Mouse (Mus musculus) intestine, embryonic 16.5 days (tissue): ENCODE measurements around the gene Gapvd1. TPM values are rescaled to one million over a fixed set of nuclear protein-coding genes. Genes with fewer than 3 reads are reported as not detected.

ENCODE experiments used
- ATAC-seq: fragments of 200-750 bp; cut with Nextera tagmentation; 2 replicates; pipeline ENCODE4 v1.8.0; 2017; ENCODE audit warnings: moderate TSS enrichment, moderate library complexity
- H3K27ac ChIP-seq: fragments of 300-500 bp; sonication (generic); 2 replicates; pipeline ENCODE4 v1.5.1; 2014; ENCODE audit warnings: mild to moderate bottlenecking, low read length
- H3K27me3 ChIP-seq: fragments of 300-500 bp; sonication (generic); replicated peaks from 2 replicates; pipeline ENCODE4 v1.6.1; 2014; ENCODE audit warnings: low read length, control low read depth, mixed read lengths; ENCODE audit not compliant: control insufficient read depth, insufficient read depth
- H3K36me3 ChIP-seq: fragments of 300-500 bp; sonication (generic); 2 replicates; pipeline ENCODE4 v1.6.1; 2014; ENCODE audit warnings: low read length, control low read depth; ENCODE audit not compliant: control insufficient read depth, insufficient read depth
- H3K4me1 ChIP-seq: fragments of 300-500 bp; sonication (generic); 2 replicates; pipeline ENCODE4 v1.6.1; 2014; ENCODE audit warnings: low read length, control low read depth, mixed read lengths; ENCODE audit not compliant: control insufficient read depth, insufficient read depth
- H3K4me2 ChIP-seq: fragments of 300-500 bp; sonication (generic); 2 replicates; pipeline ENCODE4 v1.6.1; 2014; ENCODE audit warnings: low read depth, low read length, control low read depth
- H3K4me3 ChIP-seq: fragments of 300-500 bp; sonication (generic); 2 replicates; pipeline ENCODE4 v1.5.1; 2014; ENCODE audit warnings: mild to moderate bottlenecking, low read length
- H3K9ac ChIP-seq: fragments of 300-500 bp; sonication (generic); 2 replicates; pipeline ENCODE4 v1.6.1; 2014; ENCODE audit warnings: low read depth, low read length
- H3K9me3 ChIP-seq: fragments of 300-500 bp; sonication (generic); 2 replicates; pipeline ENCODE4 v1.6.1; 2016; ENCODE audit warnings: low read length, control low read depth; ENCODE audit not compliant: control insufficient read depth
- whole genome bisulfite sequencing: fragments of 180-500 bp; shearing (Covaris S2); extraction: QIAGEN DNeasy Blood & Tissue Kit; methylation state at CpG from one replicate; pipeline ENCODE4 v1.1.7; 2014; 5-methylcytosine and 5-hydroxymethylcytosine counted together
- polyA plus RNA-seq: library from polyadenylated mRNA; unstranded; fragments of >200 nt; fragmentation: Nextera tagmentation; extraction: Ambion mirVana; gene quantifications from 2 replicates; pipeline ENCODE4 v1.2.1, GENCODE M21; 2015

Gene Gapvd1
- polyA plus RNA-seq, 1 experiment from 2014 or later = 56.6 TPM

- no peak overlapping the region for H3K9ac ChIP-seq
- H3K27ac ChIP-seq = no peak overlapping the region
- H3K4me3 ChIP-seq = no peak overlapping the region
- H3K9me3 ChIP-seq = no peaks in the 10 kb centered on the region
- no peaks in the 10 kb centered on the region for H3K4me1 ChIP-seq
- WGBS = 86% methylated on average over 4 of the region's 4 CpGs
- ATAC-seq = no peak
- H3K4me2 ChIP-seq = no peak overlapping the region
- H3K27me3 ChIP-seq = no peaks in the 10 kb centered on the region
- H3K36me3 ChIP-seq = peaks cover 18% of the 10 kb centered on the region
These were observed 77.1 kb downstream of the Gapvd1 start for GRCm38 (mm10) chr2:34677976-34678375.

- Histone ChIP-seq H3K9me3 (no peaks in the 10 kb centered on the region), H3K4me2 (no peak overlapping the region), H3K4me1 (no peaks in the 10 kb centered on the region), H3K36me3 (peaks cover 18% of the 10 kb centered on the region), H3K4me3 (no peak overlapping the region), H3K27ac (no peak overlapping the region), H3K9ac (no peak overlapping the region), H3K27me3 (no peaks in the 10 kb centered on the region)
- no peak for ATAC-seq
- 94% methylated on average over 8 of the region's 8 CpGs for WGBS
These were observed 78.0 kb downstream of the Gapvd1 start for GRCm38 (mm10) chr2:34677061-34677460.

GRCm38 (mm10) chr2:34673846-34674245 is 81.2 kb downstream of the Gapvd1 start:
- H3K9ac ChIP-seq = no peak overlapping the region
- no peaks in the 10 kb centered on the region for H3K9me3 ChIP-seq
- peaks cover 14% of the 10 kb centered on the region; the same call in 1 of the 2 replicates for H3K36me3 ChIP-seq
- ATAC-seq = no peak
- H3K4me3 ChIP-seq = no peak overlapping the region
- H3K27ac ChIP-seq = no peak overlapping the region
- H3K4me2 ChIP-seq = no peak overlapping the region
- no peaks in the 10 kb centered on the region for H3K27me3 ChIP-seq
- WGBS = 85% methylated on average over 11 of the region's 11 CpGs
- peaks cover 5% of the 10 kb centered on the region; the same call in 1 of the 2 replicates for H3K4me1 ChIP-seq

- H3K4me3 ChIP-seq = peak overlapping the region; percentile 58
- 17% methylated on average over 31 of the region's 31 CpGs for WGBS
- H3K36me3 ChIP-seq = 0 out of 2 replicates have a peak, but pooled peaks cover 3% of the 10 kb centered on the region
- peak overlapping the region; percentile 54; the same call in 1 of the 2 replicates for H3K27ac ChIP-seq
- peak; percentile 72 for ATAC-seq
- H3K4me1 ChIP-seq = peaks cover 11% of the 10 kb centered on the region; the same call in 1 of the 2 replicates
- H3K4me2 ChIP-seq = peak overlapping the region; percentile 93
- H3K9ac ChIP-seq = peak overlapping the region; percentile 76
- H3K9me3 ChIP-seq = no peaks in the 10 kb centered on the region
- 0 out of 2 replicates have a peak, but pooled peaks cover 5% of the 10 kb centered on the region for H3K27me3 ChIP-seq
These were observed 83.5 kb downstream of the Gapvd1 start for GRCm38 (mm10) chr2:34671385-34672026.

- H3K9me3 ChIP-seq = no peaks in the 10 kb centered on the region
- 84% methylated on average over 6 of the region's 6 CpGs for WGBS
- no peak for ATAC-seq
- H3K27me3 ChIP-seq = 0 out of 2 replicates have a peak, but pooled peaks cover 5% of the 10 kb centered on the region
- H3K4me1 ChIP-seq = peaks cover 11% of the 10 kb centered on the region; the same call in 1 of the 2 replicates
- H3K36me3 ChIP-seq = 0 out of 2 replicates have a peak, but pooled peaks cover 3% of the 10 kb centered on the region
- no peak overlapping the region for H3K27ac ChIP-seq
- H3K9ac ChIP-seq = no peak overlapping the region
- H3K4me3 ChIP-seq = no peak overlapping the region
- H3K4me2 ChIP-seq = no peak overlapping the region
These were observed 84.6 kb downstream of the Gapvd1 start for GRCm38 (mm10) chr2:34670470-34670869.

GRCm38 (mm10) chr2:34669203-34669746 is 85.8 kb downstream of the Gapvd1 start:
- Histone ChIP-seq H3K4me3 (no peak overlapping the region), H3K9ac (no peak overlapping the region), H3K36me3 (0 out of 2 replicates have a peak, but pooled peaks cover 3% of the 10 kb centered on the region), H3K9me3 (no peaks in the 10 kb centered on the region), H3K27ac (no peak overlapping the region), H3K4me2 (no peak overlapping the region), H3K27me3 (0 out of 2 replicates have a peak, but pooled peaks cover 5% of the 10 kb centered on the region), H3K4me1 (peaks cover 11% of the 10 kb centered on the region; the same call in 1 of the 2 replicates)
- no peak for ATAC-seq
- WGBS = 48% methylated on average over 8 of the region's 8 CpGs

GRCm38 (mm10) chr2:34668440-34669191 is 86.4 kb downstream of the Gapvd1 start:
- Histone ChIP-seq H3K36me3 (0 out of 2 replicates have a peak, but pooled peaks cover 3% of the 10 kb centered on the region), H3K9me3 (no peaks in the 10 kb centered on the region), H3K27ac (no peak overlapping the region), H3K27me3 (0 out of 2 replicates have a peak, but pooled peaks cover 5% of the 10 kb centered on the region), H3K4me2 (no peak overlapping the region), H3K4me3 (no peak overlapping the region), H3K9ac (no peak overlapping the region), H3K4me1 (peaks cover 11% of the 10 kb centered on the region; the same call in 1 of the 2 replicates)
- 33% methylated on average over 17 of the region's 17 CpGs for WGBS
- peak; percentile 61 for ATAC-seq

- no peak for ATAC-seq
- Histone ChIP-seq H3K9me3 (no peaks in the 10 kb centered on the region), H3K4me3 (no peak overlapping the region), H3K4me1 (peaks cover 11% of the 10 kb centered on the region; the same call in 1 of the 2 replicates), H3K4me2 (no peak overlapping the region), H3K36me3 (no peaks in the 10 kb centered on the region), H3K9ac (no peak overlapping the region), H3K27ac (no peak overlapping the region), H3K27me3 (0 out of 2 replicates have a peak, but pooled peaks cover 5% of the 10 kb centered on the region)
- 49% methylated on average over 10 of the region's 10 CpGs for WGBS
These were observed 87.2 kb downstream of the Gapvd1 start for GRCm38 (mm10) chr2:34667820-34668219.

GRCm38 (mm10) chr2:34647410-34647809 is 107.6 kb downstream of the Gapvd1 start:
- Histone ChIP-seq H3K9me3 (no peaks in the 10 kb centered on the region; the same call in 1 of the 2 replicates), H3K4me3 (no peak overlapping the region), H3K4me1 (peaks cover 10% of the 10 kb centered on the region), H3K9ac (no peak overlapping the region), H3K36me3 (no peaks in the 10 kb centered on the region), H3K27ac (no peak overlapping the region), H3K4me2 (no peak overlapping the region), H3K27me3 (no peaks in the 10 kb centered on the region)
- ATAC-seq = no peak
- WGBS = 72% methylated on average over 11 of the region's 11 CpGs
